Mouse (Mus musculus): ENCODE results near the gene Rassf3.

Gene Rassf3

GRCm38 (mm10) chr10:121461404-121462161, 14.6 kb downstream of the Rassf3 start:
- DNase-seq (ENCODE audit: low read depth) = no peak

GRCm38 (mm10) chr10:121459124-121459853, 16.9 kb downstream of the Rassf3 start:
- DNase-seq (ENCODE audit: low read depth) = no peak

GRCm38 (mm10) chr10:121458408-121458807, 17.7 kb downstream of the Rassf3 start:
- DNase-seq (ENCODE audit: low read depth) = no peak

GRCm38 (mm10) chr10:121457381-121457780, 18.8 kb downstream of the Rassf3 start:
- DNase-seq (ENCODE audit: low read depth) = no peak

GRCm38 (mm10) chr10:121455517-121455916, 20.6 kb downstream of the Rassf3 start:
- peak; percentile 52 for DNase-seq (ENCODE audit: low read depth)

GRCm38 (mm10) chr10:121454708-121455475, 21.3 kb downstream of the Rassf3 start:
- DNase-seq (ENCODE audit: low read depth) = no peak

GRCm38 (mm10) chr10:121454033-121454432, 22.1 kb downstream of the Rassf3 start:
- peak; percentile 49 for DNase-seq (ENCODE audit: low read depth)

GRCm38 (mm10) chr10:121445808-121446207, 30.3 kb downstream of the Rassf3 start:
- no peak for DNase-seq (ENCODE audit: low read depth)

GRCm38 (mm10) chr10:121444198-121444597, 31.9 kb downstream of the Rassf3 start:
- no peak for DNase-seq (ENCODE audit: low read depth)

GRCm38 (mm10) chr10:121443791-121444190, 32.4 kb downstream of the Rassf3 start:
- DNase-seq (ENCODE audit: low read depth) = no peak

- DNase-seq (ENCODE audit: low read depth) = no peak
These were observed 36.8 kb downstream of the Rassf3 start for GRCm38 (mm10) chr10:121439310-121439731.

GRCm38 (mm10) chr10:121438109-121438508, 38.0 kb downstream of the Rassf3 start:
- DNase-seq (ENCODE audit: low read depth) = no peak

- DNase-seq (ENCODE audit: low read depth) = no peak
These were observed 39.5 kb downstream of the Rassf3 start for GRCm38 (mm10) chr10:121436693-121437092.

GRCm38 (mm10) chr10:121436258-121436645, 39.9 kb downstream of the Rassf3 start:
- DNase-seq (ENCODE audit: low read depth) = no peak

- no peak for DNase-seq (ENCODE audit: low read depth)
These were observed 40.4 kb downstream of the Rassf3 start for GRCm38 (mm10) chr10:121435546-121436257.

GRCm38 (mm10) chr10:121434441-121435103, 41.6 kb downstream of the Rassf3 start:
- no peak for DNase-seq (ENCODE audit: low read depth)

GRCm38 (mm10) chr10:121432635-121433280, 43.4 kb downstream of the Rassf3 start:
- no peak for DNase-seq (ENCODE audit: low read depth)

GRCm38 (mm10) chr10:121432041-121432634, 44.0 kb downstream of the Rassf3 start:
- no peak for DNase-seq (ENCODE audit: low read depth)

- no peak for DNase-seq (ENCODE audit: low read depth)
These were observed 45.2 kb downstream of the Rassf3 start for GRCm38 (mm10) chr10:121430764-121431540.
